Mouse (Mus musculus): ENCODE measurements around the gene Isg20l2.

Gene Isg20l2

GRCm38 (mm10) chr3:87913491-87913890 is 16.6 kb upstream of the Isg20l2 start:
- no peak for DNase-seq

- DNase-seq, result no peak
Observed at GRCm38 (mm10) chr3:87913891-87914290, 16.2 kb upstream of the Isg20l2 start.

- DNase-seq, result no peak
Observed at GRCm38 (mm10) chr3:87916990-87917389, 13.1 kb upstream of the Isg20l2 start.

GRCm38 (mm10) chr3:87918551-87918950 is 11.6 kb upstream of the Isg20l2 start:
- DNase-seq, result no peak

- peak; percentile 95 for DNase-seq
Observed at GRCm38 (mm10) chr3:87919336-87920108, 10.6 kb upstream of the Isg20l2 start, which contains the start of gene Mrpl24. Gene Mrpl24 (plus strand): TSS chr3:87919506.

GRCm38 (mm10) chr3:87920270-87920943 is 9.7 kb upstream of the Isg20l2 start:
- DNase-seq, result no peak

- DNase-seq, result no peak
Observed at GRCm38 (mm10) chr3:87924996-87925395, 5.1 kb upstream of the Isg20l2 start.

GRCm38 (mm10) chr3:87927452-87927851 is 2.7 kb upstream of the Isg20l2 start:
- no peak for DNase-seq

- DNase-seq, result no peak
Observed at GRCm38 (mm10) chr3:87929341-87930077, 605 bp upstream of the Isg20l2 start.

GRCm38 (mm10) chr3:87934026-87934425 is 3.9 kb downstream of the Isg20l2 start:
- DNase-seq, result no peak

GRCm38 (mm10) chr3:87934501-87934900 is 4.4 kb downstream of the Isg20l2 start:
- DNase-seq, result no peak

GRCm38 (mm10) chr3:87935201-87935600 is 5.1 kb downstream of the Isg20l2 start:
- DNase-seq, result no peak

GRCm38 (mm10) chr3:87935776-87936175 is 5.7 kb downstream of the Isg20l2 start:
- peak; percentile 81 for DNase-seq

GRCm38 (mm10) chr3:87940611-87941010 is 10.5 kb downstream of the Isg20l2 start:
- no peak for DNase-seq

- no peak for DNase-seq
Observed at GRCm38 (mm10) chr3:87942471-87942870, 12.4 kb downstream of the Isg20l2 start.

GRCm38 (mm10) chr3:87943586-87943985 is 13.5 kb downstream of the Isg20l2 start:
- no peak for DNase-seq

GRCm38 (mm10) chr3:87944838-87945600 is 14.9 kb downstream of the Isg20l2 start:
- no peak for DNase-seq

GRCm38 (mm10) chr3:87945781-87946540 is 15.8 kb downstream of the Isg20l2 start:
- no peak for DNase-seq

GRCm38 (mm10) chr3:87946541-87946860 is 16.4 kb downstream of the Isg20l2 start:
- DNase-seq, result no peak

GRCm38 (mm10) chr3:87947056-87947810 is 17.1 kb downstream of the Isg20l2 start:
- no peak for DNase-seq

- DNase-seq, result no peak
Observed at GRCm38 (mm10) chr3:87947811-87948199, 17.7 kb downstream of the Isg20l2 start.
